Mouse (Mus musculus): ENCODE measurements around the gene Paqr7.

Paqr7 gene

DNA sequence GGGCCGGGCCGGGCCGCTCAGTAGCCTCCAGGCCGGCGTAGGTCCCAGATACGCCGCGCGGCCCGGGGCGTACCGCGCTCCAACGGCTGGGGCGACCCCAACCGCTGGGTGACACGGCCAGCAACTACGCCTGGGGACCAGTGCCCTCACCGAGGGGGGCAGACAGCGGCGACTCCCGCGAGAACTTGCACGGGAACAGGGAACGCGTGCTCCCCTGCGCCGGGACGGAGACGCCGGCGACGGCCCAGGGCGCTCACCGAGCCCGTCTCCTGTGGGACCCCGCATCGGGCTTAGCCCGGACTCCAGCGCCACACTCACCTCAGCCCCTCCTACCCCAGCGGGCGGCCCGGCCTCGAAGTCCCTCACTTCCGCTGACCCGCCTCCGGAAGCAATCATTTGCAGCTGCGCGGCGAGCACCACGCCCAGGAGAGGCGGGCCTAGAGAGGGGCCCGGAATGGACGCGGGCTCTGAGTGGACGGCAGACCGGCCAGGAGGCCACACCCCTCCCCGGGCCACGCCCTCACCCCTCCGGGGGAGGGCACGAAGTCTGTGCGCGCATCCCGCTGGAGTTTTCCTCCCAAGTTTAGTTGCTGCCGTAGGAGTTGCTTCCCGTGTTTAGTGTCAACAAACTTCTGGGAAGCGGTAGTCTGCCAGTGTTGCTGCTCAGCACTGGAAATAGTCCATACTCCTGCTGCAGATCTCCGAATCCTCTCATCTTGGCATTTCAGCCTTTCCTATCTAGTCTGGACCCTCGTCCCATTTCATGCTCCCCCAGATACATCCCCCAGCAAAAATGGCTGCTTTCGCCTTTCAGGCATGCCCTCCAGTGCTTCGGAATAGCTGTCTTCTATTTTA lies 38.7 kb downstream of the Paqr7 start, which contains the start of gene Mtfr1l:
TSS of gene Mtfr1l (minus strand) at position 456 of the 855 bp plus-strand sequence.
- peak; percentile 92 to 96 for DNase-seq (ENCODE audit: low spot score in 2 of 2)

DNA sequence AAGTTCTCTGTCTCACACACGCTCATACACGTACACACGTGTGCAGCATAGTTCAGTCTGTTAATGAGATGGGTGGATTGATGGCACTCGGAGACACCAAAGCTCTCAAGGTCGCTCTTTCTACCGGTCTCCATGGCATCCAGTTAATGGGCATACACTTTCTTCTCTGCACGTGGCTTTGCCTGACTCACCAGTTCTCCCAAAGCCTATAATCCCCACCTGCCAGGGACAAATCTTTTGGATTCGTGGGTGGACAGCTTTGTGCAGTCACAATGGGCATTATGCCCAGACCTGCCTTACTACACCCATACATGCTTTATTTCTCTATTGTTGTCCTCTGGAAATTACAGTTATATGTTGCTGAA lies 39.3 kb downstream of the Paqr7 start:
- peak; percentile 65 to 68 for DNase-seq (ENCODE audit: low spot score in 2 of 2)

DNA sequence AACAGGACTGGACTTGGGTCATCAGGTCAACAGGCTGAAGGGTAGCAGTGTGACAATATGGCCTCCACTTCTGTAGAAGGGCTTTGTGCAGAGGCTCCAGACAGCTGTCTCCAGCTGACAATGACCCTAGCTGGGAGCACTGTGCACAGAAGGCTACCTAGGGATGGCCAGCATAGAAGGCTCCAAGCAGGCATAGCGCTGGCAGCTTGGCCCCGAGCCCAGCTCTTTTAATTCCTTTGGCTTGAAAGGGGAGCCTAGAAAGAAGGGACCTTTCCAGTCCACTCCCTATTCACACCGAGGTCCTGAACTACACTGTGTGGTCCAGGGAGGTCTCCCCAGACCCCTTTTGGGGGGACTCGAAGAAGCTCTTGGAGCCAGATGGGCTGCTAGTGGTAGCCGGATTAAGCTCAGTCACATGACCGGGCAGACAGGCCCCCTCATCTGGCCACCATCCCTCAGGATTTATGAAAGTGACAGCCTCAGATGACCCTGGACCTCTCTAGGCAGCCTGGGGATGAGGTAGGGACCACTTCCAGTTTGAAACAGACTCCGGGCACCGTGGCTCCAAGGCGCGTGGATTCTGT lies 42.6 kb downstream of the Paqr7 start:
- DNase-seq (ENCODE audit: low spot score in 2 of 2) = no peak

DNA sequence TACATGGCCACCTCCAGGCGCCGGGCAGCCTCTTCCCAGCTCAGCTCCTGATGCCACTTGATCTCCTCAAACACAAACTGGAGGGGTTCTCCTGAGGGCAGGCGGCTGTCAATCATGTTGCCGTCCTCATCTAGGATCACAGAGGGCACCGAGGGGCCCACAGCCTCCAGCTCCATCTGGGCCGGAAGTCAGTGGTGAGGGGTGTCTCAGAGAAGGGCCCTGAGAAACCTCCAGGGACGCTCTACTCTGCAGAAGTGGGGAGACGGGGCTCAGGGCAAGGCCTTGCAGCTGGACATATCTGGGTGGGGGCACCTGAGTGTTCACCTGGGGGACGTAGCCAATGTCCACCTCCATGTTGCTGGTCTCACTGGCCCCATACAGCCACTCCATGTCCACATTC lies 46.2 kb downstream of the Paqr7 start:
- no peak for DNase-seq (ENCODE audit: low spot score in 2 of 2)

DNA sequence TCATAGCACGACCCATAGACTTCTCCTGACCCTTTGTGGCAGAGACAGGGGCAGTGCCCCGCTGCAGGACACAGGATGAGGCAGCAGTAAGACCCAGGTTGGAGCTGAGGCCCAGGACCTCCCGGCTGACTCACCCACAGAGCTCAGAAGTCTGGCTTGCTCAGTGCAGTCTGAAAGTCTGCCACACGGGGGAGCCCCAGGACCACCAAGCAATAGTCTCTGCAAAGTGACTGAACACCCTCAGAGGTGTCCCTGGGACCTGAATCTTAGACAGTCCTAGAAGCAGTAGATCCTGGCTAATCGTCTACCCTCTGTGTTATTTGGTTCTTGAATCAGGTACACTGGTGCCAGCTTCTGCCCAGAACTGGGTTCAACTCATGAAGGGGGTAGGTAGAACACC lies 46.8 kb downstream of the Paqr7 start:
- peak in 1 of 2 experiments; percentile 94 for DNase-seq (ENCODE audit: low spot score in 2 of 2)

DNA sequence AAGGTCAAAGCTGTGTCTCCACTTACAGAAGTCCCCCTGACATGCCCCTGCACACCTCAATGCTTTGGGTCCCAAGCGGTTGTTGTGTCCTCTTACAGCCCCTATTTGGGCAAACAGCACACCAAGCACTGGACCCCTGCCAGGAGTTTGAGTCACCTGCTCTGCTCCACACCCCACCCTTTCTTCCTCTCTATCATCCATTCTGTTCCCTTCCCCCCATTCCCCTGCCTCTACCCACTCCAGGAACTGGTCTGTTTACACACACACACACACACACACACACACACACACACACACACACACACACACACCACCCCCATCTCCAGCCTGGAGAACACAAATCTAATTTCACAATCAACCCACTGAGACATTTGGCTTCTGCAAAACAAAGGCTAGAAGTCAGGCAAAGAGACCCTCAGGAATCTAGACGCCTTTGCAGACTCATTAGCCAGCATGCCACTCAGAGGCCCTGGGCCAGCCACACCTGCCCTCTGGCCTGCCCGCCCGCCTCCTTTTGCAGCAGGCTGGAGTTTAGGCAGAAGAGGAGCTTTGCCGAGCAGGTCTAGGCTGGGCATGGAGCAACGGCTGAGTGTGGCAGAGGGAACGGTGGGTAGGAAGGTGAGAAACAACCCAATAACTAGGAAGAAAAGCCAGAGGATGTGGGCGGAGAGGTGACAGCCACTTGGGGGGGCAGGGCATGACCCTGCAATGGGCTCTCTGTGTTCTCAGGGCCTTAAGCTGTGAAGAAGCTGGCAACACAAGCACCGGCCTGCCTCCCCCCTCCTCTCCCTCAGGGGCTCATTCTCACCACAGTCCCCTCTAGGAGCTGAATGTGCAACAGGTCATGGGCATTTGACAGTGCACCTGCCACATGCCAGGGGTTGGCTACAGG lies 50.6 kb downstream of the Paqr7 start:
- no peak for DNase-seq (ENCODE audit: low spot score in 2 of 2)

DNA sequence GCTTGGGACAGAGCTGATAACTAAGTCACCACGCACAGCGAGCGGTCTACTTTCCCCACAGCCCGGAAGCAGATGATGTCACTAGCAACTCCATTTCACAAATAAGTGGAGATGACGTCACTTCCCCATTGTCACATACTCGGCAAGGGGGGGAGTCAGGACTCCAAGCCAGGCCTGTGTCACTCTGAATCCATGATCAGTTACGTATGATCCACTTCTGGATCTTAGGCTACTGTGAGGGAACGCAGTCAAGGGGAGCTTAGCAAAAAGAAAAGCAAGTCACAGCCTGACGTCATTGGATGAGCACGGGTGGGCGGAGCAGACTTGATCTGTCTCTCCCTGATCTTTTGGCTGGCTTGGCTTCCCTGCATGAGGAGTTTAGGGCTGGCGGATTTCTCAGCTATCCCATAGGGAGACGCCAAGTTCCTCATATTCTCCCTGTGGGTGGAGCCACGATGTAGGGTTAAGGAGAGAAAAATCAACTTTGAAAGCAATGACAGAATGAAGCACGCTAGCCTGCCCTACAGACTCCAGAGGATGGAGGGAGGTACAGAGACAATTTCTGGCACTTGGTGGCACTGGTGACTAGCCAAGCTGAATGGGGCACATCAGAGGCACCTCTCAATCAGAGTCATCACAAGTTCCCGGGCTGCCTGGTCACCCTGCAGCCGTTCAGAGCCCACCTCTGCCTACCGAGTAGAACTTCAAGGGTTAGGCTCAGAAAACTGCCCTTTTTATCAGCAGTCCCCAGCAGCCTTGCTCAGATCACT lies 51.9 kb downstream of the Paqr7 start:
- no peak for DNase-seq (ENCODE audit: low spot score in 2 of 2)

DNA sequence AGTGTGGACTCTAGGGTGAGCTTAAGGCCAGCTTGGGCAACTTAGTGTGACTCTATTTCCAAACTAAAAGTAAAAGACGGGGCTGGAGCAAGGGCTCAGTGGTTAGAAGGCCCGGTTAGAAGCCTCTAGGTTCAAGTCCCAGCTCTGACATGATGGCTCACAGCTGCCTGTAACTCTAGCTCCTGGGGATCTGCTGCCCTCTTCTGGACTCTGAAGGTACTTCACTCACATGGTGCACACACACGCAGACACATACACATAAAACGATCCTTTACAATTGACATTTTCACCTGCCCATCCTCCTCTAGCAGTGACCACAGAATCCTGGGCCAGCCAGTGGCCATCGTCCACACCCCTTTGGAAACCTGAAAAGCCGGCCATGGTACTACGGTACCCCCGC lies 53.4 kb downstream of the Paqr7 start:
- DNase-seq (ENCODE audit: low spot score in 2 of 2) = no peak

DNA sequence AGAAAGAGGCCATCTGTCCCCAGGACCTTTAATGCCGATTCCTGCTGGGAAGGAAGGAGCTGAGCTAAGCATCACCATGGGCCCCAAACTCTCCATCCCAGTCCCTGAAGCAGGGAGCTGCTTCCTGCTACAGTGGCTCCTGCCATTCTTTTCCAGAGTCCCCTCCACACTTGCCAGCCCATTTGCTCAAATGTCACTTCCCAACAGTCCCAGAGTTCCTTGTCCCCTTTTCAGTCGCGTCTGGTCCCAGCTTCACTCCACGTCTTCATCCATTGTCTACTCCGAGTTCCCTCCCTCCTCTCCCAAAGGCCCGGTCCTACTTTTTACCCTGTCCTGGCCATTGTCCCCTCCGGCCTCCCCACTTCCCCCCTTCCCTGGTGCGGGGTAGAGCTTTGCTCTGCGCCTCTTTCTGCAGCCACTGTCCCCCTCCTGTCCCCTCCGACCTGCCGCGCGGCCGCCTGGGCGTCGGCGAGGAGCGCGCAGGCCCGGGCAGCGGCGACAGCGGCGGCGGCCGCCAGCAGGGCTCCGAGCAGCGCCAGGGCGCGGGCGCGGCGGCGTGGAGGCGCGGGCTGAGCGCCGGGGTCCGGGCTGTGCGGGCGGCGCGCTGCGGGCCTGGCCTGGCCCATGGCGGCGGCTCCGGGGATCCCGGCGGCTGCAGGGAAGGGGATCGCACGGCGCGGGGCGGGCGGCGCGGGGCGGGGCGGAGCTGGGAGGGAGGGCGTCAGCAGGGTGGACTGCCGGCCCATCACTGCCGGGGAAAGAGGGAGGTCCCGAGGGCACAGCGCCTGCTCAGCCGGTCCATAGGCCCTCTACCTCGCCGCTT lies 55.2 kb downstream of the Paqr7 start, which contains the start of gene Selenon:
TSS of gene Selenon (minus strand) at position 673 of the 823 bp plus-strand sequence.
- DNase-seq (ENCODE audit: low spot score in 2 of 2) = no peak

DNA sequence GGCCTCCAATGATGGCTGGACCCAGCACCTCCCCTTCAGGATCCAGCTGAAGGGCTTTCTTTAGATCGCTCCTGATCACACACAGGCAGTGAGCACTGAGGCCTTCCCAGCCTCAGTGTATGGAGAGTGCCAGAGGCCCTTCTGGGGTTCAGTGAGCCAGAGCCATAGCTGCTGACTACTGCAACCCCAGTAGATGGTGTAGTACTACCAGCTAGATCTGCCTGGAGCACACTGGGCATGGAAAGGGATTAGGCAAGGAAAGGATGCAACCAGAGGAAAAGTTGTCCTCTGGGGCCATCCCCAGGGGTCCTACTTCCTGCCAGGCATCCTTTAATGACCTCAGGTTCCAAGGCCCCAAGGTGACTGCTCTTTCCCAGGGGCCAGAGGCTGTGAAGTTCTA lies 57.1 kb downstream of the Paqr7 start:
- DNase-seq (ENCODE audit: low spot score in 2 of 2) = no peak

DNA sequence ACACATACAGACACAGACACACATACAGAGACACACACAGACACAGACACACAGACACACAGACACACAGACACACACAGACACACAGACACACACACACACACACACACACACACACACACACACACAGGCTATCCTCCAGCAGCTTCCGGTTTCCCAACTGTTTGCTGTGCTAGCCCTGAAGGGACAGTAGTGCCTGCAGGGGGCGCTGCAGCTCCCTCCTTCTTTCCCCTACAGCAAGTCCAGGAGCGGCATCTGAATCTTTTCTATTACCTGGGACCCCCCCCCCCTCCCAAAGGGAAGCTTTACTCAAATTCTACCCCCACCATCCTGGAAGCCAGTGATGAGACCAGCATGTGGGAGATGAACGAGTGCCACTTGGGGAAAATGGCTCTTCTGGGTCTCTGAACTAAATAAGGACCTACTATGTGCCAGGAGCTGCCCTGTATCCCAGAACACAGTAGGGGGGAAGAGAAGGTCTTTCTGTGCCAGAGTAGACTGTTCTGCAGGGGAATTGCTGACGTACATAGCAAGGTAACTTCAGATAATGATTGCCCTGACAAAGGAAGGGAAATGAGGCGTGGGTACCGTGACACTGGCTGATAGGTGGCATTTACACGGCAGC lies 59.6 kb downstream of the Paqr7 start:
- DNase-seq (ENCODE audit: low spot score in 2 of 2) = no peak

DNA sequence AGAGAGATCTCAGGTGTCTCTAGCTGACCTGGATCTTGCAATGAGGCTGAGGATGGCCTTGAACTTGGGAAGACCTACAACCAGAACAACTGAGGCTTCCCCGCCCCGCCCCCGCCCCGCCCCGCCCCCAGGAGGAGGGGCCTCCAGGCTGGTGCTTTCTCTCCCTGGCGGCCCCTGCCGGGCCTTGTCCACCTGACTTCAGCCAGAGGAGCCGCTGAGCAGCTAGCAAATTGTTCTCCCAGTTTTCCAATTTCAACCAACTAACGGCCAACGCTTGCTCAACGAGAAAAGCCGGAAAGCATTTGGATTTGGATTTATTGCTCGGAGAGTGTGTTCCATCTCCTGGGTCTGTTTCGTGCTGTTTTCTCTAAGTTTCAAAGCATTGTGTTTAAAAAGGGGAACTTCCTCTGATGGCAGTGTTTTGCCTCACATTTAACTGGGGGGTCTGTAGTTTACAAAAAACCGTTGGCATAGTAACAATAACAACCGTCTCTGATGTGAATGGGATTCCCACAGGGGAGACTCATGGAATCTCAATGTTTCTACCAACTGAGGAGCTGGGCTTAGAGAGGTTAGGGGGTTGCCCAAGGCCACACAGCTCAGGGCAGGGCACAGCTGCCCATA lies 61.2 kb downstream of the Paqr7 start:
- no peak for DNase-seq (ENCODE audit: low spot score in 2 of 2)

DNA sequence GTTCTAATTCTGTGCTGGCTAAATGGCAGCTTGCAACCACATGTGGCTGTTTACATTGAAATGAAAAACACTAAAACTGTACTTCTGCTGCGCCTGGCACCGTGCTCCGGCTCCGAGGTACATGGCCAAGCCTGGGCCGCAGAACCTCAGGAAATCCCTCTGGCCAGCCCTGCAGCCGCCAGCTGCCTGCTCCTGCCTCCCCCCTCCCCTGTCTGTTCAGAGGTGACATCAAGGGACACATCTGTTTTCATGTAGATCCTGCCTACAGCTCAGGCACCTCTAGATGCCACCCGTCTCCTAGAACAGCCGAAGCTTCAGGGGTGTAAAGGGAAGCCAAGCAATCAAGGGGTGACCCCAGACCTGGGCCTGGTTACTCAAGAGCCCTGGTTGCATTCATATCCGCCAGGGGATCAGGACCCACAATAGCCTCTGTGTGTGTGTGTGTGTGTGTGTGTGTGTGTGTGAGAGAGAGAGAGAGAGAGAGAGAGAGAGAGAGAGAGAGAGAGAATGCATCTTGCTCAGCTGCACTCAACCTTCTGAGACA lies 62.1 kb downstream of the Paqr7 start:
- DNase-seq (ENCODE audit: low spot score in 2 of 2) = no peak

DNA sequence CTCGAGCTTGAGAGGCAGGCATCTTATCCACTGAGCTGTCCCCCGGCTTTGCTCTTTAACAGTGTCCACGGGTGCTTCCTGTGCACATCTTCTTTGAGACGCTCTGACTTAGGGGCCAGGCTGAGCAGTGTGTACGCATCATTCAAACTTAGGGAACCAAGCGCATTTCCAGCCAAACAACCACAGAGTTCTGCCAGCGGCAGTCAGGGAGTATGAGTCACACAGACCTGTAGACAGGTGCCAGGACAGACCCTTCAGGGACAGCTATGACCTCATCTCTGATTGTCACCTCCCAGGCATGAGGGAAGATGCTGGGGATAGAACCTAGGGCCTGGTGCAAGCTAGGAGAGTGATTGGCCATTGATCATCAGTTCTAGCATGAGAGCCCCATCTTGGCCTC lies 62.7 kb downstream of the Paqr7 start:
- no peak for DNase-seq (ENCODE audit: low spot score in 2 of 2)

Measured in left cerebral cortex, adult 9 months (tissue).